Mouse (Mus musculus): ENCODE results near the gene Xpo6. TPM values are rescaled to one million over a fixed set of nuclear protein-coding genes. Genes with fewer than 3 reads are reported as not detected.

The Xpo6 gene
- polyA plus RNA-seq (2015; fragmentation: Nextera tagmentation; extraction: Ambion mirVana), result 19.7 and 20.8 TPM in 2 replicates

GRCm38 (mm10) chr7:126200178-126200996, at the start of gene Xpo6:
TSS of gene Xpo6 (minus strand) at chr7:126200501.
- Histone ChIP-seq H3K27ac (ENCODE audit: low read length) (peak within 1 kb of the TSS; percentile 87), H3K27me3 (replicated peaks; ENCODE audit: insufficient read depth, low read length) (no peaks in the 10 kb centered on the region), H3K9me3 (ENCODE audit: low read length) (no peaks in the 10 kb centered on the region), H3K4me1 (ENCODE audit: insufficient read depth, low read depth, low read length) (peaks cover 4% of the 10 kb centered on the region; the same call in 1 of the 2 replicates), H3K4me3 (ENCODE audit: low read depth, low read length) (peak within 1 kb of the TSS; percentile 88), H3K9ac (replicated peaks; ENCODE audit: low read depth) (peak within 1 kb of the TSS; percentile 96), H3K36me3 (ENCODE audit: insufficient read depth, low read length) (no peaks in the 10 kb centered on the region), H3K4me2 (replicated peaks; ENCODE audit: low read depth, low read length) (peak within 1 kb of the TSS; percentile 89)
- no peak for TF ChIP-seq EP300 (IDR thresholded peaks at IDR 0.05)
- TF ChIP-seq CTCF (IDR thresholded peaks at IDR 0.05), result peak; percentile 49
- DNase-seq (ENCODE audit: low spot score), result peak; percentile 98
- under 1% methylated on average over 25 of the region's 57 CpGs for WGBS
- peak; percentile 97 for ATAC-seq

GRCm38 (mm10) chr7:126249986-126250385, 49.7 kb upstream of the Xpo6 start:
- Histone ChIP-seq H3K27me3 (replicated peaks; ENCODE audit: insufficient read depth, low read length) (no peaks in the 10 kb centered on the region), H3K4me1 (ENCODE audit: insufficient read depth, low read depth, low read length) (no peaks in the 10 kb centered on the region), H3K36me3 (ENCODE audit: insufficient read depth, low read length) (no peaks in the 10 kb centered on the region), H3K9me3 (ENCODE audit: low read length) (no peaks in the 10 kb centered on the region), H3K4me2 (replicated peaks; ENCODE audit: low read depth, low read length) (no peak overlapping the region), H3K9ac (replicated peaks; ENCODE audit: low read depth) (no peak overlapping the region), H3K4me3 (ENCODE audit: low read depth, low read length) (no peak overlapping the region), H3K27ac (ENCODE audit: low read length) (no peak overlapping the region)
- no peak for TF ChIP-seq CTCF (IDR thresholded peaks at IDR 0.05)
- no peak for TF ChIP-seq EP300 (IDR thresholded peaks at IDR 0.05)
- DNase-seq (ENCODE audit: low spot score) (no peak), ATAC-seq (no peak)
- 80% methylated on average over 3 of the region's 3 CpGs for WGBS

- Histone ChIP-seq H3K27me3 (replicated peaks; ENCODE audit: insufficient read depth, low read length) (no peaks in the 10 kb centered on the region), H3K27ac (ENCODE audit: low read length) (no peak overlapping the region), H3K9ac (replicated peaks; ENCODE audit: low read depth) (no peak overlapping the region), H3K4me1 (ENCODE audit: insufficient read depth, low read depth, low read length) (no peaks in the 10 kb centered on the region), H3K9me3 (ENCODE audit: low read length) (no peaks in the 10 kb centered on the region), H3K4me2 (replicated peaks; ENCODE audit: low read depth, low read length) (no peak overlapping the region), H3K36me3 (ENCODE audit: insufficient read depth, low read length) (no peaks in the 10 kb centered on the region), H3K4me3 (ENCODE audit: low read depth, low read length) (no peak overlapping the region)
- WGBS, result 70% methylated on average over 5 of the region's 5 CpGs
- no peak for ATAC-seq
- DNase-seq (ENCODE audit: low spot score), result no peak
- TF ChIP-seq CTCF (IDR thresholded peaks at IDR 0.05) (no peak), EP300 (IDR thresholded peaks at IDR 0.05) (no peak)
Measured at GRCm38 (mm10) chr7:126249146-126249545, 48.8 kb upstream of the Xpo6 start.

- no peaks in the 10 kb centered on the region for H3K27me3 ChIP-seq (replicated peaks; ENCODE audit: insufficient read depth, low read length)
- H3K4me3 ChIP-seq (ENCODE audit: low read depth, low read length), result no peak overlapping the region
- DNase-seq (ENCODE audit: low spot score), result no peak
- no peak overlapping the region for H3K9ac ChIP-seq (replicated peaks; ENCODE audit: low read depth)
- ATAC-seq, result no peak
- no peaks in the 10 kb centered on the region for H3K4me1 ChIP-seq (ENCODE audit: insufficient read depth, low read depth, low read length)
- H3K4me2 ChIP-seq (replicated peaks; ENCODE audit: low read depth, low read length), result no peak overlapping the region
- H3K36me3 ChIP-seq (ENCODE audit: insufficient read depth, low read length), result no peaks in the 10 kb centered on the region
- WGBS, result 33% methylated on average over 17 of the region's 17 CpGs
- TF ChIP-seq CTCF (IDR thresholded peaks at IDR 0.05) (no peak), EP300 (IDR thresholded peaks at IDR 0.05) (no peak)
- H3K9me3 ChIP-seq (ENCODE audit: low read length), result no peaks in the 10 kb centered on the region
- H3K27ac ChIP-seq (ENCODE audit: low read length), result no peak overlapping the region
Measured at GRCm38 (mm10) chr7:126248641-126249141, 48.4 kb upstream of the Xpo6 start.

GRCm38 (mm10) chr7:126248088-126248487, 47.8 kb upstream of the Xpo6 start:
- no peak overlapping the region for H3K4me3 ChIP-seq (ENCODE audit: low read depth, low read length)
- no peak for TF ChIP-seq CTCF (IDR thresholded peaks at IDR 0.05)
- TF ChIP-seq EP300 (IDR thresholded peaks at IDR 0.05), result no peak

GRCm38 (mm10) chr7:126244168-126244750, 44.0 kb upstream of the Xpo6 start:
- Histone ChIP-seq H3K36me3 (ENCODE audit: insufficient read depth, low read length) (no peaks in the 10 kb centered on the region), H3K9ac (replicated peaks; ENCODE audit: low read depth) (no peak overlapping the region), H3K27ac (ENCODE audit: low read length) (no peak overlapping the region), H3K9me3 (ENCODE audit: low read length) (no peaks in the 10 kb centered on the region), H3K4me3 (ENCODE audit: low read depth, low read length) (no peak overlapping the region), H3K27me3 (replicated peaks; ENCODE audit: insufficient read depth, low read length) (no peaks in the 10 kb centered on the region), H3K4me2 (replicated peaks; ENCODE audit: low read depth, low read length) (no peak overlapping the region), H3K4me1 (ENCODE audit: insufficient read depth, low read depth, low read length) (no peaks in the 10 kb centered on the region)
- WGBS, result 63% methylated on average over 6 of the region's 6 CpGs
- no peak for DNase-seq (ENCODE audit: low spot score)
- ATAC-seq, result no peak
- TF ChIP-seq EP300 (IDR thresholded peaks at IDR 0.05) (no peak), CTCF (IDR thresholded peaks at IDR 0.05) (no peak)

More at GRCm38 (mm10) chr7:126248088-126248487, 47.8 kb upstream of the Xpo6 start:
- Histone ChIP-seq H3K27me3 (replicated peaks; ENCODE audit: insufficient read depth, low read length) (no peaks in the 10 kb centered on the region), H3K27ac (ENCODE audit: low read length) (no peak overlapping the region), H3K9me3 (ENCODE audit: low read length) (no peaks in the 10 kb centered on the region), H3K36me3 (ENCODE audit: insufficient read depth, low read length) (no peaks in the 10 kb centered on the region), H3K4me1 (ENCODE audit: insufficient read depth, low read depth, low read length) (no peaks in the 10 kb centered on the region), H3K9ac (replicated peaks; ENCODE audit: low read depth) (no peak overlapping the region), H3K4me2 (replicated peaks; ENCODE audit: low read depth, low read length) (no peak overlapping the region)
- DNase-seq (ENCODE audit: low spot score) (no peak), ATAC-seq (peak; percentile 17; the same call in 1 of the 2 replicates)
- 2% methylated on average over 6 of the region's 6 CpGs for WGBS

Measured in lung, postnatal 0 days (tissue).